Mouse (Mus musculus) megakaryocyte progenitor cell, adult 5-6 weeks (primary cell): ENCODE measurements around the gene Diaph3. TPM values are rescaled to one million over a fixed set of nuclear protein-coding genes. Genes with fewer than 3 reads are reported as not detected.
"Not testable (repeated sequence)": the region's sequence is repeated elsewhere in the genome, so short reads cannot be mapped to it uniquely, and the experiment has no call there.

ENCODE experiments used
- ATAC-seq: replicated peaks from 2 replicates; pipeline ENCODE4 v1.8.0; 2016; ENCODE audit warnings: mild to moderate bottlenecking, moderate TSS enrichment, inconsistent platforms; ENCODE audit not compliant: poor library complexity
- total RNA-seq, 2 experiments: library from RNA; stranded (forward) in 1 of 2; stranded (reverse) in 1 of 2; fragments of 157-497, 149-512 nt in 1 of 2; fragments of 200-1000 nt in 1 of 2; gene quantifications; 2 replicates each; pipeline versions ENCODE4 v1.2.3 to v1.2.4; 2015 to 2017

Gene Diaph3
- total RNA-seq, 2 experiments from 2014 or later = 46.1 to 60.1 TPM

DNA sequence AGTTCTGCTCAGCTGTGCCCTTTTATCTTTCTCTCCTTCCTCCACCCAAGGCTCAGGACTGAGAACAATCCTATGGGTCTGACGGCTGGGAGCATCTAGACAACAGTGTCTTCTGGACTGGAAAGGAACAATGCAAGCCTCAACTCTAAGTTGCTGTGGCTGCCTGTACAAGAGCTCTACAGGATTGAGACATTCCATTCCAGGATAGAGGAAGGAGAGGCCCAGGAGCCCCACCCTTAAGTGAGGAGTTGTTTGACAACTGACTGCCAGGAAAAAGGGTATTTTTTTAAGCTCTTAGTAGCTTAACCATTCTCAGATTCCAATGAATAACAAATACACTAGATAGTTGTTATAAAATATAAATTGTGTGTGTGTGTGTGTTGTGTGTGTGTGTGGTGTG is 53.0 kb downstream of the Diaph3 start:
- no peak for ATAC-seq

DNA sequence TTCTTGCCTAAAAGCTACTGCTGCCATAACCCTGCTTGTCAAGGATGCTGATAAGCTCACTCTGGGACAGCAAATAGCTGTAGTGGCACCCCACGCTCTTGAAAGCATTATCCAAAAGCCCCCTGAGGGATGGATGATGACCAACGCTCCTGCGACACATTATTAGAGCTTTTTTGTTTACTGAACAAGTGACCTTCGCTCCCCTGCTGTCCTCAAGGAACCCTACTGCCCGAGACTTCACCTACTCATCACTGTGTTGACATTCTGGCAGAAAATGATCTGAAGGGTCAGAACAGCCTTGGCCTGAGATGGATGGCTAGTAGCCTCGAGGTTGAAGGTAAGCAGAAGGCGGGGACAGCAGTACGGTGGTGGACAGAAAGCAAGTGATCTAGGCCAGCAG is 56.1 kb downstream of the Diaph3 start:
- not testable (repeated sequence) for ATAC-seq

DNA sequence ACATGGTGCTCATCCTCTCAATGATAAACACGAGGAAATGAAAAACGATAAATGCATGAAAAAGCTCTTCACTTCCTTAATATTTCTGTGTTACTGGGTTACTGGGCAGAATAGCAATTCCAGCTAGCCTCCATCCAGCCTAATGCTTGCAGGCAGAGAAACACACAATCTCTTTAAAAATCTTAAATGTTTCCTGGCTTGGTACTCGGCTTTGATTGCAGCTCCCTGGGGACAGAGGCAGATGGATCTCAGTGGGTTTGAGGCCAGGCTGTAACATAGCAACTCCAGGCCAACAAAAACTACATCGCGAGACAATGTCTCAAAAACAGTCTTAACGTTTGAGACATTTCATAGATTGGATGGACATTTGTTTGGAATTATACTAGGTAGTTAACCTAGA is 57.1 kb downstream of the Diaph3 start:
- ATAC-seq = no peak

DNA sequence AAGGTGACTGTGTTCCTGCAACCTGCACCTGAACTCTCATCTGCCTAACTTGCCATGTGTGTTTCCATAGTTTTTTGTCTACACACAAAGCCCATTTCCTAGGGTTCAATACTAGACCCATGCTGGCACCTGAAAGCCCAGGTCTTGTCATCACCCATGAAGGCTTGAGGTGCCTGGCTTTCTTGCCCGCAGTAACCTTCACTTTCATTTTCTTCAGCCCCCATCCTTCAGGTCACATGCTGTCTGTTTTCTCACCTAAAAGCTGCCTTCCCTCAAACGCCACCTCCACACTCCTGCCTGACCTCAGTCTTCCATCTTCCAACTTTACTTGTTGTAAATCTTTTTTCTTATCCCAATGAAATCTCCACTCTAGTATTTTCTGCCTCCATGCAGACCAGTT is 61.3 kb downstream of the Diaph3 start:
- ATAC-seq = peak; percentile 46

DNA sequence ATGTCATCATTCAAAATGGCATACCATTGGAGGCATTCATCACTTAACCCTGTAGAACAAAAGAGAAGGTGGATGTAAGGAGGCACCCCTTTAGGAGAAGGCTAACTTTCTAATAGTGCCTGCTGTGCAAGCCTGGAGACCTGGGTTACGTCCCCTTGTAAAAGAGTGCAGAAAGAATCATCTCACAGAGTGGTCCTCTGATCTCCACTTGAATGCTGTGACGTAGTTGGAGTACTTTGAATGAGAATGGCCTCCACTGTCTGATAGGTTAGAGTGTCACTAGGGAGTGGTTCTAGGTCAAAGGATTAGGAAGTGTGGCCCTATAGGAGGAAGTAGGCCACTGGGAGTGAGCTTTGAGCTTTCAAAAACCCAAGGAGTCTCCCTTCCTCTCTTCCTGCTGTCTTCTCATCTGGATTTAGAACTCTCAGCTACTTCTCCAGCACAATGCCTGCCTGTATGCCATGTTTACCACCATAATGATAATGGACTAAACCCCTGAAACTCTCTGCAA is 66.0 kb downstream of the Diaph3 start:
- ATAC-seq = no peak

DNA sequence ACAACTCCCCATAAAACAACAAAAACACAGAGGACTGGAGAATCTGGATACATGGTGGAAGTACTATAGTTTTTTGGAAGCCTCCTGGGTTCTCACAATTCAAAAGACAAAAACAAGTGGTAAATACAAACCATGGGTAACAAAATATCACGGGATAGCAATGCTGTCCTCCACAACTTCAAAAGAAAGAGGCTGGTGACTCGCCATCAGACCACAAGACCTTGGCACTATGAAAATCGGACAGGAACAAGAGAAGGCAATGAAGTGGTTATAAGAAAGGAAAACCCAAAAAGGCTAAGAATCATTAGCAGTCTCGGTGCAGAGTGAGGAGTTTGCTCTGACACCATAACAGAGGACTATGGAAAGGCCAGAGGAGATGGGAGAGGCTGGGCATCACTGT is 76.8 kb downstream of the Diaph3 start:
- ATAC-seq = no peak

DNA sequence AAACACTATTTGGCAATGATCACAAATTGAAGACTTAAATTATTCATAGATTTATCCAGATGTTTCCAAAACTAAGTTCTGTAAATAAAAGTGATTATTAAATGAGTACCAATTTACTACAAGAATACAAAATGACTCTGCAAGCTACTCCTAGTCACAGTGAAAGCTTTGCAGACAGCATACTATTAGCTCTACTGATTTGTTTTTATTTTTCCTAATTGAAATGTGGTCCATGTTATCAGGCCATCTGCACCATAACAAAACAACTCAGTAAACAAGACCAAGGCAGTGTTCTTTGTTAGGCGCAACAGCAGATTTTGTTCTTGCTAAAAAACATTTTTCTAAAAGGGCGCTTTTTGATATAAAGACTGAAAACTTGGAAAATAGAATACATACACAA is 84.9 kb downstream of the Diaph3 start:
- ATAC-seq = no peak

DNA sequence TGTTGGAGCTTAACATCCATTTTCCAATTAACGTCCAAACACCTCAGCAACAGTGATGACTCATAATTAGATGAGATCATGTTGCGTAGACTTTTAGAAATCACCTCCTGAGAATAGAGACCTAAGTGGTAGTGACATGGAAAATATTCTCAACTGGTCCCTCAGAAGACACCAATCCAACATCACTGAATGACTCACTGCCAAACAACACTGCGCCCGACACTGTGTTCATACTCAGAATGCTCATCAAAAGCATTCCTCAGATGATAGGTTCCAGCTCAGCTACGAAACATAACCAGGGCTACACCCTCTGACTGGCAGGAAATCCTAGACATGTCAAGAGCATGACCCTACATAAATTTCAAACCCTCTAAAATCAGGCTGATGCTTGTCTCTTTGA is 89.8 kb downstream of the Diaph3 start:
- ATAC-seq = no peak

DNA sequence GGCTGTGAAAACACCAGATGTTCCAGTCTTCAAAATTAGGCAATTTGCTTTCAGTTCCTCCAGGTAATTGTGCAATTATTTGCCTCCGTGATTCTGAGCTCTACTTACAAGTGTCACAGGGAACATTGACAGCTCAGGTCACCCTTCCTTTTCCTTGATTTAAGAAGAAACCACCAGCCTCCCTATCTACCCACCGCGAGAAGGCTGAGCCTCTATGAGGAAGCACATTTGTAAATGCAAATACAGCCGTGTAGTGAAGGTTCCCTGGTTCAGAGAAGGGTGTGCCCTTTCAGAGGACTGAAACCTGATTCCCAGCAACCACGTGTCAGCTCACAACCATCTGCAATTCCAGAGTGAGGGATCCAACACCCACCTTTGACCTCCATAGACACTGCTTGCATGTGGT is 96.6 kb downstream of the Diaph3 start:
- ATAC-seq = peak; percentile 99

DNA sequence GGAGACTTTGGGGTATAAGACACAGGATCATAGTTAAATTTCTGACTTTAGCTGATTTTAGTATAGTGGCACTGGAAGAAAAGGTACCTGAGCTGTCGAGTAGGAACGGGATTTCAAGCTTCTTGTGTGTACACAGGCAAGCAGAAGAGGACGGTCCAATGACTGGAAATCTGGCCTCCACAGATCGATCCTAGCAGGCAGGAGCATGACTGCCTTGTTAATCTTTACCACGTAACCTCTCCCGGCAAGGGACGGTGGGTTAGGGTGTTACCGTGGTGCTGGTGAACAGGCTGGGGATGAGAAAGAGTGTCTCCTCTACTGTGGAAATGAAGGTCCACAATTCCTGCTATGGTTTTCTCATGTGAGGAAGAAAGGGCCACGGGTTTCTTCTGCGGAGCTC is 120.8 kb downstream of the Diaph3 start:
- ATAC-seq = no peak

DNA sequence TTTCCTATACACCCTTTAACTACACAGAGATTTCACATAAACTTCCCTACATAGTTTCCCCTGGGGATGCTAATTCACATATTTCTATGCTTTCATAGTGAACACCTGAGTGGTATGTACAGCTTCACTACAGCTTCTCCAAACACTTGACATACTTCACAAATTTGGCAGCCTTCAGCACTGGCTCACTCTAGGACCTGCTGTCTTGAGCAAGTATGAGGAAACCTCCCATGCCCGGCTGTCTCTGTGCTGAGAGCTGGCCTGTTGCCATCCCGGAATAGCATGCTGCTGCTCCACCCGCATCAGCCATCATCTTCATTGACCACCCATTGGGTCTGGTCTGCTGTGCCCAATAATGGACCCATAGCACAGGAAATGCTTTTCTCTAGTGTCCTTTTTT is 121.3 kb downstream of the Diaph3 start:
- no peak for ATAC-seq

DNA sequence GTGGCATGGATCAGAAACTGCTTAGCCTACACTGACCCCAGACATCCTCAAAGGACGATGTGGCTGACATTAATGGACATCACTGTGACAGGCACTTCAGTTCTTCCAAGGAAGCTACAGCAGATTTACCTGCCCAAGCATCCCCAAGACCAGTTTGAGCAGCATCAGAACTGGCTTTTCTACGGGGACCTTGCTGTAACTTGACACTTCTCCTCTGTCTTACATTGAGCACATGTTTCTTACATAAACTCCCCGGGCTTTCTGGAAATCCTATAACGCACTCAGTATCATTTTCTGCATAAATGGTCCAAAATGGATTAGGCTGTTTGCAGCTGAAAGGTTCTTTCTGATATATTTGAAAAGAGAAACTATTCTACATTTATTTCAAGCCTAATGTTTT is 143.7 kb downstream of the Diaph3 start:
- ATAC-seq = no peak

DNA sequence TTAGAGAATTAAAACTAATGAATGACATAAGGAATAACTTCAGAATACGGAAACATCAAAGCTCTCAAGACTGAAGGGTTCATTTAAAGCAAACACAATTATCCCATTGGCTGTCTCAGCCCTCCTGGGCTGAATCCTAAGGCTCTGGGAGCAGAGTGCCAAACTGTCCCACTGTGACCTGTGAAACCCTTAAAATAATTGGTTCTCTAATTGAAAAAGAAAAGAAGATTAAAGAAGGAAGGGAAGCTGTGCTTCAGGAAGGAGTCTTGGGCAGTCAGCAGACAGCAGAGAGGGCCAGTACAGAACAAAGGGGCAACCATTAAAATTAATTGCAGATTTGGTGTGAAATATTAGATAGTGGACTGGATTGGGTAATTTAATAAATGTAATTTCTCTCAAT is 189.9 kb downstream of the Diaph3 start:
- no peak for ATAC-seq

DNA sequence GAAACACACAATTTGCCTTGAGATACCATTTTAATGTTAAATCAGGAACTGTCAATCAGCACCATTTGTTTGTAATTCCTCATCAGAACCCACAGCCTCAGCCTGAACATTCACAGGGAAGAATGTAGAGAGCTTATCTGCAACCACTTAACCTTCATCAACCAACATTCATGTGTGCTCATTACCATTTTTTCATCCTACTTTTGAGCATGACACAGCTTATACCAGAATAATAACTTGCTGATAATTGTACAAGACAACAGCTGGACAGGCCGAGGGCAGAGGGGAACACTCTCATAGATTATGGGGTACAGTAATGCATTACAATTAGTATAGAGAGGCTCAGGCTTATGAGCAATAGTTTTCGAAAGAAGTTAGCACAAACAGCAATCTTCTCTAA is 203.1 kb downstream of the Diaph3 start:
- no peak for ATAC-seq

DNA sequence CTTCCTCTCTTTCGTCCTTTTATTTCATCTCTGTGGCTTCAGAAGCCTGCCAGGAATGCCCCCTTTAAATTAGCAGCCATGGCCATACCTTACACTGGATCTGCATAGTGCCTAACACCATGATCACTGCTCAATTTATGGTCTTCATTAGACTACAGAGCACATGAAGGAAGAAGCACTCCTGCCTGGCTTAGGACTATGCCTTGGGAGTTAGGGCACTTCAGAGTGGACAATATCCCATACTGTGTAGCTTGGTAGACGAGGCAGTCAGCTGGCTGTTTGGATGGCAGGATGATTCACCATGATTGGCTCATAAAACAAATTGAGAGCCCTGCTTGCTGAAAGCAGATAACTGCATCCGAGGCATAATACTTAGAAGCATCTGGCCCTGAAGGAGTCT is 204.6 kb downstream of the Diaph3 start:
- ATAC-seq = no peak

DNA sequence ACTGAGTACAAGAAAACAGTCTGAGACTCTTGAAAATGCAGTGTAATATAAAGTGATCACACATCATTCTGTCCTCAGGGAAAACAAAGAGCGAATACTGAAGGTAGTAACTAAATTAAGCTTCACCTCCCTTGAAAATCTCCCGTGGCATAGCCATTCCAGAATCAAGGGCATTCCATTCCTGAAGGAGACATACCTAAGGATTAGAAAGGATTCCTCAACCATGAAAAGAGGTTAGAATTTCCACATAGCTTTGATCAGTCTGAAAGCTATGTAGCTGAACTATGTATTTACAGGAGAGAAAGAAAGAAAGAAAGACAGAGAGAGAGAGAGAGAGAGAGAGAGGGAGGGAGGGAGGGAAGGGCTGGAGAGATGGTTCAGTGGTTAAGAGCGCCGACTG is 210.3 kb downstream of the Diaph3 start:
- ATAC-seq = no peak

DNA sequence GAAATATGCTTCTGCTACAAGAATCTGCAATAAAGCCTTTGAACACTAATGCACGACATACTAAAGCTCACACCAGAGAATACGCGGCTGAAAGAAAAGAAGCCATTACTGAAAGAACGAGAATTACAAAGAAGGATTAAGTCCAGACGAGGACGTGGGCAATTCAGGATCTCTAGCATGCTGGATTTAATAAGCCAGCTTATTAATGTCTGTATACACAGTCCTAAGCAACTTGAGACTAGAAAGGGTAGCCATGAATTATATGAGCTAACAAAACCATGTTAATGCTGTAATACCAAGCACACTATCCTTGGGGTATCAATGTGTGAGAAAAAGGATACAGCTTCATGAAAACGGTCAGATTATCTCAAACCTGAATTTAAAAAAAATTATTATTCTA is 214.2 kb downstream of the Diaph3 start:
- no peak for ATAC-seq

DNA sequence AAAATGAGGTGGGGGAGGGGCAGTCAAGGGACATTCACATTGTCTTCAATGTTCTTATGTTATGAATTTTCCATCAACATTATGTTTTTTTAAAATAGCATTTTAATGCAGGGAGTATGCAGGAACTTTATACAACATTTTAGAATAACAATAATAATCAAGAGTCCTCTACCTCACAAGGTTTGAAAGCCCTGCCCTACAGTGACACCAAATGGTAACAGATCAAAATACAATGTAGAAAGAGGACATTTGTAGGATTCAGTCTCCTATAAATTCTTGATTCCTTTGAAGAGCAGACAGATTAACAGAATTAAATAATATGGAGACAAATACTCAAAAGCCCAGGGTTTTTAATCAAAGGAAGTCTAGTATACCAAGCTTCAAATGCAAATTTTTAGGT is 242.1 kb downstream of the Diaph3 start:
- ATAC-seq = no peak

DNA sequence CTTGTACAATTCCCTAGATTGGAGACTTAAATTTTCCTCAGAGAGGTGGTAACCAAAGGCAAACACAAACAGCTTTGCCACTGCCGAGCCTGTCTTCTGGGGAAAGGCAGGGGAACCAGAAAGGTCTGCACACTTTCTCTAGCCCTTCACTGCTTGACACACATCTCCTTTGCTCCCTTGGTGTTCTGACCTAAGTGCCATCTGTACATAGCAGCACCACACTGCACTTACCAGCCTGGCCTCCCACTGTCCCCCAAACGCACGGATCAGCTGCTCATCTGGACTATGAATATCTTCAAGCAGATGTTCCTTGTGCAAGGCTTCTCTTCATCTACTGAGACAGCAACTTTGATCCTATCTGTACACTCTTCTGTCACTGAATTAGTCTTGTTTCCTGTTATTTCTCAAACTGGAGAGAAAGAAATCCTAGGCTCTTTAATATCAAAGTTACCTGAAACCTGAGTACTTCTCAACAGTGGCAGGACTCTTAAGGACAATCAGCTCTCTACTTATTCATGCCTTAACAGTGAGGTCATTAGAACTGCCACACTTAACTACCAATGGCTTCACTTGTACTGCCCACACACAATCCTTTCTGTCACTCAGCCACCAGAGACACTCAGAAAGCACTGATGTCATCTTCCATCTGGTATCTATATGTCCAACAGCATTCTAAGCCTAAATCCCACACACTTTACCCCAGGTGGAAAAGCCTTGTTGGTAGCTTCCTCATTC is 251.8 kb downstream of the Diaph3 start:
- ATAC-seq = no peak

DNA sequence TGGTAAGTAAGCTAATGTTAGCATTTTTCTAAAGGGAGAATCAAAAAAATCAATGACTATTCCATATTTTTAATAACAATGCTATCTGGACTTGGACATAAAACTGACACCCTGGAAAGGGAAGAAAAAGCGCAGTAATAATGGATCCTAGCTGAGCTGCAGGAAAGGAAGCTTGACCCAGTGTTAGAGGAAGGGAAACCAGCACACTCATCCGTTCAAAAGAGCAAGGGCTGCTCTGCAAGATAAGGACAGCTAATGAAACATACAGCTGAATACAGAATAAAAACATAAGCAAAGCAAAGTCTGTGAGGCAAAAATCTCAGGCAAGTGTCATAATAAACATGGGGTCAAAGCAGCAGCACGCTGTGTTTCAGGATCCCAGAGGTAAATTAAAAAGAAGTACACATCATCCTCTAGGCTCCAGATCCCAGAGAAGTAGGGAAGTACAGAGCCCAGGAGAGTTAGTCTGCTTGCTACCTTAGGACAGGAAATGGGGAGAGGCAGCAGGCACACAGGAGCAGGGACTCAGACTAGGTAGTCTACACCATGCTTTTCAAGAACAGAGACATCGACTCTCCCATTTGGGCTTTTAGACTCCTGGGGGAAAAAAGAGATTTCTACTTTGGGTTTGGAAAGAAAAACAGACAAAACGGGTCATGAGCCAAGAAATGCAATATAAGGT is 255.5 kb downstream of the Diaph3 start:
- ATAC-seq = peak; percentile 83

DNA sequence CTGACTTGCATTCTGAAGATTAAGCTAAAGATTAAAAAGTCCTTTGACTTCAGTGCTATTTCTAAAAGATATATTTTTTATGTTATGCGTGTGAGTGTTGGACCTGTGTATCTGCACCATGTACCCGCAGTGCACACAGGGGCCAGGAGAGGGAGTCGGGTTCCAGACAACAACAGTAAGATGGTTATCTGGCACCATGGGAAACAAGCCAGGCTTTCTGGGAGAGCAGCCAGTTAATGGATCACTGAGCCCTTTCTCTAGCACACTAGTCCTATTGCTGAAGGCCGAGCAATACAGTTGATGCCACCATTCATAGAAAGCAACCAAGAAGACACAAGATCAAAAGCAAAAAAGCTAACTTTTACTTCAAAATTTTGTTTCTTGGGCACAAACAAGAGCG is 271.5 kb downstream of the Diaph3 start:
- ATAC-seq = peak; percentile 84

DNA sequence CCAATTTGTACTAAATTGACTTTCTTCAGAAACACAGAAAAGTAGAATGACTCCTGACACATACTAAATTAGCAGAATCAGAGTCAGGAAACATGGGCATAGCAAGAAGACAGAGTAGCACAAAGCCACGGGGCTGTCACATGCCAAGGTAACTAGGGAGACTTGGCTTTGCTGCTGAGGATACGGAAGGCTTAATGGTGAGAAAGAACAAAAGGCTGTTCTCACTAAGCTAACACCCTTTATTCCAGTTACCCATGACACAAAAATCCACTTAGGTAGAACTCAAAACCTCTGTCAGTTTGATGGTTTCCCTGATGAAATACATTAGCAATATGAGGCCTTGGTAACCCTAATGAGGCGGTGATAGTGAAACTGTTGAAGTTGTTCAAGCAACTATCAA is 273.9 kb downstream of the Diaph3 start:
- no peak for ATAC-seq

DNA sequence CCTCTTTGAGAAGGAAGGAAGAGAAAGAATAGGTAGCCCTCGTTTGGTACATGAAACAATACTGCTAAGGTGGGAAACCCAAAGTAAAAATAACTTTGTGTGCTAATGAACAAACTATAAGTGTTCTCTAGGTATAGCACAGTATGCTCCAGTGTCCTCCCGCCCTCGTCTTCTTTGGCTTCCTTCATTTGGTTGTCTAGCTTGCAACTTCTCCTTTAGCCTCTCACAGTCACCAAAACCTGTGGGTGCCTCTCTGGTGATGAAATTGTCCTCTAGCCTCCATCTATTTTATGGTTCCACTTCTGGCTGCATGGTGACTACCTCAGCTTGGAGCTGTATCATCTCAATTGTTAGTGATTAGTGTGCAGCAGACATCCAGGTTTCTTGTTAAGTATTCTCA is 277.0 kb downstream of the Diaph3 start:
- peak; percentile 68 for ATAC-seq
